Mouse (Mus musculus) liver, adult (tissue): Measurements from ENCODE around the gene 1700013F07Rik.

Experiments
- GATA4 ChIP-seq: IDR thresholded peaks from 2 replicates; pipeline ENCODE4 v1.6.1; 2014; ENCODE audit warnings: mild to moderate bottlenecking, low read length; ENCODE audit not compliant: insufficient replicate concordance

The 1700013F07Rik gene

DNA sequence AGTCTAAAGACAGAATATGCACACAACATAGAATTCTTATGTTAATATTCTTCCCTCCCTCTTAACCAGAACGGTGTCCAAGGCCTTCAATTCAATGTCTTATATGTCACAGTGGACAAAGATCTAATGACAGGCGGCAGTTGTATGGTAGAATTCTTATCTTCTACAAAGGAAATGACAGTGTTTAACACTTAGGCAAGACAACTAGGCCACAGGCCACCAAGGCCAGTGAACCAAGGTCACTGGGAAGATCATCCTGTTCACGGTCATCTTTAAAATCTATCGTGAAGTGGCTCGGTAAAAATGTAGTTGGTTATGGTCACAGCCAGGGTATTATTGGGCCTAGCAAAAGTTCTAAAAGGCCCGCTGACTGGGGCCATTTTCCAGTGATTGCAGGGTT, at the start of gene 1700013F07Rik:
1700013F07Rik (plus strand) TSS at position 200 of the 400 bp plus-strand sequence.
- no peak for TF ChIP-seq GATA4

DNA sequence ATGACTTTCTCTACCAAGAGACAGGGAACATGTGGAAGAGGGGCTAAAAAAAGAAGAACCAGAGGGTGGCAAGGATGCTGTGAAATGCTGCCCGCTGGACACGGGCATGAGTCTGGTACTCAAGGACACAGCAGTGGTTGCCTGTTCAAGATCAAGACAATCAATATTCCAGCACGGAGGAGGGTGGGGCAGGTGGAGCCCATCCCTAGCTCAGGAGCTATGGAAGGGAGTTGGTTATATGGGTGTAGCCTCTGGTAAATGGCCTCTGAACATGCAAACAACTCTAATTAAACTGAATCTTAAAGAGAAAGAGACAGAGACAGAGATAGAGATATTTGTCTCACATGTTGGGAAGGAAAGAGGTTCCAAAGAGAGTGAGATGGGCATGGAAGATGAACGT, 49.2 kb upstream of the 1700013F07Rik start:
- no peak for TF ChIP-seq GATA4

DNA sequence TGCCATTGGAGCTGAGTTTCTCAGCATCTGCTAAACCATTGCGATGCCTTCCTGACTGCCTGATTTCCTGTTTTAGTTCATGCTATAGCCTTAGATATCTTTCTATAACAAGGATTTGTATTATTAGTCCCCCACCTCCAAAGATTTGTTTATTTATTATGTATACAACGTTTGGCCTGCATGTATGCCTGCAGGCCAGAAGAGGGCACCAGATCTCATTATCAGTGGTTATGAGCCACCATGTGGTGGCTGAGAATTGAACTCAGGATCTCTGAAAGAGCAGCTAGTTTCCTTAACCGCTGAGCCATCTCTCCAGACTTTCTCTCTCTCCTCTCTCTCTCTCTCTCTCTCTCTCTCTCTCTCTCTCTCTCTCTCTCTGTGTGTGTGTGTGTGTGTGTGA, 44.0 kb upstream of the 1700013F07Rik start:
- TF ChIP-seq GATA4 = no peak

DNA sequence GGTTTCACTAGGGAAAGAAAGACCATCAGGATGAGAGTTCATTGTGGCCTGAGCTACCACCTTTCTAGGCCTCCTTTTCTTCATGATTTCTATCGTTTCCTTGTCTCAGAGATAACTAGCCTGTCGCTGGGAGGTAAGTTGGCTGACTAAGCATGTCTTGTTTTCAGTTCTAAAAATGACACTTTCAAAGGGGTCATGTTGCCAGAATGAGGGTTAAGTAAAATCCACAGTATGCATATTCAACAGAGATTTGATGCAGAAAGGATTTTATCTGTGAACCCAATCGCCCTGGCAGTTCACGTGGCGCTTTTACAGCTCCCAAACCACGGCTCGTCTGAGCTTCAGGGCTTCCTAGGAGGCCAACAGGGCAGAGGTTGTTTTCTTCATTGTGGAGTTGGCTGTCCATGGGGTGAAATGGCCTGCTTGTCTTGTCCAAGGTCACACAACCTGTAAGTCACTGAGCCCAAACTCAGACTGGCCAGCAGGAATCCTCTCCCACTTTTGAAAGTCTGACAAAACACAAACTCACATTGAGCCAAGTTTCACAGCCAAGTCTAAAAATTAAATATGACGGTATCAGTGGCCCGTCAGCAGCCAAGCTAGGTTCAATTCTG, 39.0 kb upstream of the 1700013F07Rik start:
- TF ChIP-seq GATA4 = no peak

DNA sequence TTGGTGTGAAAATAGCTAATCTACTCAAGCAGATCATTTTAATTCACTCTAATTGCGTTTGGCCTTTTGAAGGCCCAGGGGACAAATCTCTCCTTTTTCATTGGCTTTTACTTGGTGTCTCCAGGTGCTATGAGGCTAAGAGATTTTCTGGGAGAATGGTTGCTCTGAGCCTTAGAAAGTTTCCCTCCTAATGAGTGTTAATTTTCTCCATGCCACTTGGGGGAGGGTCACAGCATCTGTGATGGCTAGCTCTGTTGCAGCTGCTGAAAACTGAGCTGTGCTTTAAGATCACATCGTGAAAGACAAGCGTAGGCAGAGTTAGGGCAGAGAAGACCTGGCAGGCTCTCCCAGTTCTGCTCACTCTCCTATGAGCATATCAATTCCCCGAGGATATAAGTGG, 38.5 kb upstream of the 1700013F07Rik start:
- TF ChIP-seq GATA4 = no peak

DNA sequence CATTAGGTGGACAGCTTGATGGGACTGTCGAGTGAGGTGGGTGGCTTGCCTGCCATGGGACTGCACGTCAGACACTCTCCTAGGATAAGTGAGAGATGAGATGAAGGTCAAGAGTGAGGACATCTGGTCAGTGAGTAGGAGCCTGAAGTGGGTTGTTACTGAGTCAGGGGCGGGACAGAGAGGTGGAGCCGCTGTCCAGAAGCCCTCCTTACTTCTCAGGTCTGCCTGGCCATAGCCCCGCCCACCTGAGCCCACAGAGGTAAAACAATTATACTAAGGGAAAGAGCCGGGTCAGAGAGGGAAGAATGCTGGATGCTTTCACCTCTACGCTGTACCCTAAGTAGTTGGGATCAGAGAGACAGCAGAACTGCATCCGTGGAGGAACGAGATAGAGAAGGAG, 36.3 kb upstream of the 1700013F07Rik start:
- no peak for TF ChIP-seq GATA4

DNA sequence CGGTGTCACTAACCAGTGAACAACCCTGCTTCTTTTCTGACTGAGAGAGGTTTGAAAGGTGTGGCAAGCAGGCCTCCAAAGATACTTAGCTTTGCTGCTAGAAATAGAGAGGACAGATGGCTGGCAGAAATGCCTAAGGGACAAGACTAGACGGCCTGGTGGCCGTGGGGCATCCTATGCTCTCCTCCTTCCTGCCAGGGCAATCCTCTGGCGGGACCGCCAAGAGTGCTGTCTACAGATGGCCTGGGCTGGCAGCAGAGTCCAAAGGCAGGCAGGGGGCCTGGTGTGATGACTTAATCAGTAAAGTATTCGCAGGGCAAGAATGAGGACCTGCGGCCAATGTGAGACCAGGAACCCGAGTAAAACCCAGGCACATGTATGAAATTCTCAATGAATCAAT, 34.1 kb upstream of the 1700013F07Rik start:
- TF ChIP-seq GATA4 = no peak

DNA sequence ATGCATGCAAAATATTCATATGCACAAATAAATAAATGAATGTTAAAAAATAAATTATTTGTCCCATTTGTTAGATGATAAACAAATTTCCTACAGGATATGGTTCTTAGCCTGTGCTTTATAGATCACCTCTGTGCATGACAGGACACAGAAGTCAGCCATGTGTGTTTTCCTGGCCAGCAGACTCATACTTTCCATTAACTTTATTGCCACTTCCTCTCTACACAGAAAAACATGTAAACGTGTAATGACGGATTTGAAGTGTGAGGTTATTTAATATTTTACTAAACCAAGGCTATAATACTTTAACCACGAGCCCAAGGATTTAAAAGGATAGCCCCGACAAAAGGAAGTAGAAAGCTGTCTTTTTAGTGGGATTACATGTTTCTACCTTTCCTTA, 30.0 kb upstream of the 1700013F07Rik start:
- TF ChIP-seq GATA4 = no peak

DNA sequence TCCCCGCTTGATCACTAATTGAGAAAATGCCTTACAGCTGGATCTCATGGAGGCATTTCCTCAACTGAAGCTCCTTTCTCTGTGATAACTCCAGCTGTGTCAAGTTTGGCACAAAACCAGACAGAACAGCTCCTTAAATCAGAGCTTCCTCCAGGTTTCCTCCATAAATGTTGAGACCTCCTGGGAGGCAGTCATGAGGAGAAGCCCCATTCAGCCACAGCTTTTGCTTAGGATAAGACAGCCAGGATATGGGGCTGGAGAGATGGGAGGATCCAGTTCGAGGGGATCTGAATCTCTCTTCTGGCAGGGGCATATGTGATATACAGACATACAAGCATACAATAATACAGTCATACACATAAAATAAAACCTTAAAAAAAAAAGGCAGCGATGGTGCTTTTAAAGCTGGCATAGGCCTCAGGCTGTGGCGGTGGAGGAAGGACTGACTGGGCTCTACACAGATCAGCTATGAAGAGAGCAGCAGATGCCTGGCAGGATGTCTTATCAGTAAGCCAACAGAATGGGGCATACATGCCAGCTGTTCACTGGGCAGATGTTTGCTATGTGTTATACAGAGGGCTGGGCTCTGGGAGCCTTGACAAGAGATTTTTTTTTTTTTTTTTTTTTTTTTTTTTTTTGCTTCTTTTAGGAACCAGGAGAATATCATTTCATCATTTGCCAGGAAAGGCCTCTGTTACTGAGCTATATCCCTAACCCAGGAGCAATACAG, 25.0 kb upstream of the 1700013F07Rik start:
- TF ChIP-seq GATA4 = no peak

DNA sequence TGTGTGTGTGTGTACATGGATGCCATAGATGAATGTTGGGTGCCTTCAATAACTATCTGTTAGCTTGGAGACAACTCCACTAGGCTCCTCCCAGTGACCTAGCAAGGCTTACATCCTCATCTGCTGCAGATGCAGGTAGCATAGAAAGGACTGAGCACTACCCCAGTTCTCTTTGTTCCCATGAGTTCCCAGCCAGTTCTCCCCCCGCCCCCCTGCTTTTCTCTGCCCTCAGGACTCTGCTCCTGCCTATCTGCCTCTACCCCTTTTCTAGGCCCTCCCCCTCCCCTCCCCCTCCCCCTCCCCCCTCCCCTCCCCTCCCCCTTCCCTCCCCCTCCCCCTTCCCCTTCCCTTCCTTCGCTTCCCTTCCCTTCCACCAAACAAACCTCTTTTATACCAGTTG, 23.8 kb upstream of the 1700013F07Rik start:
- no peak for TF ChIP-seq GATA4

DNA sequence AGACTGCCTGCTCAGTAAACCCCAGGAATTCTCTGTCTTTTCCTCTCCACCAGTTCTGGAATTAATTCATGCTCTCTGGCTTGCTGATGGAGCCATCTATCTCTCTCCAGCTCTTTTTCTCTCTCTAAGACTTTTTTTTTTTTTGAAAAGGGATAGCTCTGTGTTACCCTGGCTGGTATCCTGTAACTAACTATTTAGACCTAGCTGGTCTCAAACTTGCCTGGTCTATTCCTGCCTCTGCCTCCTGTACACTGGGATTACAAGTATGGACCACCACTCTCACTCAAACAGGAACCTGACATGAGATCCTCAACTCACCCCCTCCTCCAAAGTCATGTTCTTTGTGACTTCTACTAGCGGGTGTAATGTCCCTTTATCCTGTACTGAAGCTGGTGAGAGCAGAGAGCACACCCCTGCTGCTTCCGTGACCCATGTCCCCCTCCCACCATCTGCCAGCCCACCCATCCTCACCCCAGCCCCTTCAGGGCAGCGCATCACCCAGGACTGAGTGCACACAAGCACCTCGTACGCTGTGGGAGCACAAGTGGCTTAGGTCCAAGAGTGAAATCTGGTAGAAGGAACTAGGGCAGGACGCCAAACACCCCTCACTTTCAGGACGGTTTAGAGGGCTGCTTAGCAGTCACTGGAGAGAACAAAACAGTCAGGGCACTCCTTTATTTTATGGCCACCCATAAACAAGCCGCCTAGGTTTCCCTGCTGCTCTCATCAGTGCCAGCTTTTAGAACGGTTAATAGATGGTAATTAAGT, 23.1 kb upstream of the 1700013F07Rik start:
- TF ChIP-seq GATA4 = no peak

DNA sequence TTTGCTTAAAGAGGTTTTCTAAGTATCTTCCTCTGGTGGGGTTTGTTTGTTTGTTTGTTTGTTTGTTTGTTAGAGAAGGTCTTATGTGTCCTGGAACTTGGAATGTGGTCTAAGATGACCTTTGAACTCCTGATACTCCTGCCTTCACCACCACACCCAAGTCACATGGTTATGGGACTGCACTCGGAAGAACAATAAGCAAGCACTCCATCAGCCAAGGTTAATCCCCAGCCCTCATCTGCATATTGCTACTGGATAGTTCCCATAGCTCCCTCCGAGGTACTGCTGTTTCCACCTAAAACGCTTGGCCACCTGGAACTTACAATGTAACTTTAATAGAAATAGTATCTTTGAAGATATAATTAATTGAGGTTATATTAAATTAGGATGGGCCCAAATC, 20.5 kb upstream of the 1700013F07Rik start:
- TF ChIP-seq GATA4 = no peak

DNA sequence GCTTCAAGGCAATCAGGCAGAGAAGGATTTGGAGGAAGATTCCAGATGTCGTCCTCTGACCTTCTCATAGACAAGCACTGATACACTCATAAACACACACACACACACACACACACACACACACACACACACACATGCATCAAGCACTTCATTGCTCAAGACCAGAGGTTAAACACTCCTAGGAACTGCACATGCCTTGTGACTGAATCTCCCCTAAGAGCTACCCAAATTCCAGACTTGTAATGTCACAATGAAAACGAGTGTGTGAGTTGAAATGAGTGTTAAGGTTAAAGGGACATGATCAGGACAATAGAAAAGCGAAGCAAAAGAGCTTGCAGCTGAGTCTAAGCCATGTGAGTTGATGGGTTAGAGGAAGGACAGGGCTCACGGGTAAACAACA, 15.7 kb upstream of the 1700013F07Rik start:
- no peak for TF ChIP-seq GATA4

DNA sequence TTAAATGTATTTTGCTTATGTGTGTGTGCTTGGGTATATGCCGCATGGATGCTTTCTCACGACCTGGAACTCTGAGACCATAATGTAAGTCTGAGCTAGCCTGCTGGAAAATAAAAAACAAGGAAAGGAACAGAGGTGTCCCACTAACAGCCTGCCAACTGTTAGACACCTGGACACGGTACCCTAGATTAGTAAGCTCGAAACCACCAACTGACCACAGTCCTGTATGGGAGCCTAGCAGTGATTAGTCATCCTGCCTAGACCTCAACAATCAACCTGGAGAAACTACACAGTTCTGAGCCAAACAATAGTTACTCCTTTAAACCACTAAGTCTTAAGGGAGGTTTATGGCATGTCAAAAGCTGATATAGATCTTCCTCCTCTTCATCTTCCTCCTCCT, 10.5 kb upstream of the 1700013F07Rik start:
- TF ChIP-seq GATA4 = no peak

DNA sequence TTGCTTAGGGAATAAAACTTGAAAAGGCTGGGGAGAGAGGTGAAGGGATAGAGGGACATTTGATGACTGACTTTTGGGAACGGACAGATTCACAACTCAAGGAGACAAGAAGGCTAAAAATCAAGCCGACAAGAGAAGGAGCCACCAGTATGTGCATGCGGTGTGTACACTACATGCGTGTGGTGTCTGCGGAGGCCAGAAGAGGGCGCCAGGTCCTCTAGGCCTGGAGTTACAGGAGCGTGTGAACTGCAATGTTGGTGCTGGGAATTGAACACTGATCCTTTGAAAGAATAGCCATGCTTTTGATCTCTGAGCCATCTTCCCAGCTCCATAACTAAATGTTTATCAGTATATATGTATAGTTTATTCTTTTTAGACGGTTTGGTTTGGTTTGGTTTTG, 5.5 kb upstream of the 1700013F07Rik start:
- TF ChIP-seq GATA4 = no peak

DNA sequence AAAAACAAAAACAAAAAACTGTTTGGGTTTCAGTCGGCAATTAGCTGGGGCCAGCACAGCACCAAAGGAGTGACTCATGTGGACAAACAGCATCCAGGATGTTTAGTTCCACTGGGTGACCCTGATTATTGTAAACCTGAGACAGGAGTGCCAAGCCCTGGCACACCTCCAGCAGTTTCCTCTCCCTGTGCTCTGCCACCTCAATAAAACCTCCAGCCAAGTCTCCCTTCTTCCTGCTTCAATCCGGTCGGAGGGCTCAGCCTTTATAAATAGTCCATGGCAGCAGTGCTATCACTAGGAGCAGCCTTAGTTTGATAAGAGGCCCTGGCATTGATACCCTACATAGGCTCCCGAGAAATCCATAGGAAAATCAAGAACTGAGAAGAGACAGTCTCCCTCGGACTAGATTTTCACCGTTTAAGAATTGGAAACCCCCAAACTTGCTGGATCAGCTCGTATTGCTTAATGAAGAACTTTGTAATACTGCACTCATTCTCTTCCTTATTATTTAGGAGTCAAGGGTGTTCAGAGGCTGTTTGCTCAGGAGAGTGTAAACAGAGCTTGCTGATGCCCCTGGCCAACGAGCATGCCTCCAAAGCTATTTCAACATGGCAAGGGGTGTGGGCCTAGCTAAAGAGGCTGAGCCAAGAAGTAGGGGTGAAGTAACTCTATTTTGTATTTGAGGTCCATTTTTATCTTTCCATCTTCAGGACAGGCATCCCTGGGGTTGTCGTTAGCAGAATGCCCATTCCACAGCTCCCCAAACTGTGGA, 650 bp upstream of the 1700013F07Rik start:
- no peak for TF ChIP-seq GATA4

DNA sequence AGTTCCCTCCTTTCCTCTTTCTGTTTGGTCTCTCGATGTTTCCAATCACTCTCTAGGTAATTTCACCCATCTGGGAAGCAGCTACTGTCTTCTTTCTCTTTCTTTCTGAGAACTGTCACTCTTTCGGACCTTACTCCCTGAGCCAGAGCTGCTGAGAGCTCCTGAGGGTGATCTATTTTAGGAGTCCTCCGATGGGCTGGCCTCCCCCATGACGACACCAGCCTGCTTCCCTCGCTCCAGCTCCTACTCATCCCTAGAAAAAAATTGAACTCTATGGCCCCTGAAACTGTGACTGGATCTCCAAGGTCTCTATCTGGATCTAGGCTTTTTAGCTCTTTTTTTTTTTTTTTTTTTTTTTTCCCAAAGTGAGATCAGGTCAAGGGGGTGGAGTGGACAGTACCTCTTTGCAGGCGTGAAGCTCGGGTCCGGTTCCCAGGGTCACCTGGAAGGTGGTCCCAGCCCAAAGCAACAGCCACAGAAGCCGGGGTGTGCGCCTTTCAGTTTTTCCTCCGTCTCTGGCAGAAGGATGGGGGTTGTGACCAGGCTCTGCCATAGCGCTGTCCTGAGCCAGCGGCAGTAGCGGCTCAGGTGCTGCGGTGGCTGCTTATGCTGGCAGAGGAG, 2.1 kb downstream of the 1700013F07Rik start:
- TF ChIP-seq GATA4 = no peak
